Mouse (Mus musculus) hindbrain, embryonic 14.5 days (tissue): ENCODE measurements at regions not wholly inside any gene's neighbourhood (a gene's known extent, or its start where the extent isn't known, plus 50 kb on each side); places are given as distances from the start of the nearest gene placed in this dataset.

Source experiments
- ATAC-seq: fragments of 200-750 bp; cut with Nextera tagmentation; 2 replicates; pipeline ENCODE4 v1.8.0; 2017; ENCODE audit warnings: moderate number of reproducible peaks, mild to moderate bottlenecking, moderate TSS enrichment, moderate library complexity; ENCODE audit not compliant: low FRiP score
- DNase-seq: peaks from one replicate; pipeline ENCODE4 v3.0.0-alpha.2; 2015; ENCODE audit warnings: low spot score
- H3K27ac ChIP-seq: fragments of 300-500 bp; sonication (generic); 2 replicates; pipeline ENCODE4 v1.5.1; 2014; ENCODE audit warnings: mild to moderate bottlenecking, moderate library complexity
- H3K27me3 ChIP-seq: fragments of 300-500 bp; sonication (generic); 2 replicates; pipeline ENCODE4 v1.6.1; 2014; ENCODE audit warnings: mild to moderate bottlenecking, low read length, mixed read lengths; ENCODE audit not compliant: control insufficient read depth, insufficient read depth
- H3K36me3 ChIP-seq: fragments of 300-500 bp; sonication (generic); replicated peaks from 2 replicates; pipeline ENCODE4 v1.6.1; 2014; ENCODE audit not compliant: control insufficient read depth, insufficient read depth
- H3K4me1 ChIP-seq: fragments of 300-500 bp; sonication (generic); replicated peaks from 2 replicates; pipeline ENCODE4 v1.6.1; 2014; ENCODE audit warnings: antibody characterized with exemption, low read length, mixed read lengths; ENCODE audit not compliant: control insufficient read depth, insufficient read depth
- H3K4me2 ChIP-seq: fragments of 300-500 bp; sonication (generic); replicated peaks from 2 replicates; pipeline ENCODE4 v1.6.1; 2014; ENCODE audit warnings: mild to moderate bottlenecking, moderate library complexity
- H3K4me3 ChIP-seq: fragments of 300-500 bp; sonication (generic); replicated peaks from 2 replicates; pipeline ENCODE4 v1.5.1; 2014; ENCODE audit warnings: mild to moderate bottlenecking, low read length
- H3K9ac ChIP-seq: fragments of 300-500 bp; sonication (generic); 2 replicates; pipeline ENCODE4 v1.6.1; 2014
- H3K9me3 ChIP-seq: fragments of 300-500 bp; sonication (generic); 2 replicates; pipeline ENCODE4 v1.6.1; 2016; ENCODE audit warnings: low read length; ENCODE audit not compliant: control insufficient read depth
- WGBS: fragments of 180-500 bp; shearing (Covaris S2); extraction: QIAGEN DNeasy Blood & Tissue Kit; methylation state at CpG from one replicate; pipeline ENCODE4 v1.1.7; 2014; 5-methylcytosine and 5-hydroxymethylcytosine counted together

GRCm38 (mm10) chr11:105510056-105510455 is 53.5 kb upstream of the March10 start:
- Histone ChIP-seq H3K4me3 (no peak overlapping the region), H3K27me3 (no peaks in the 10 kb centered on the region), H3K4me1 (peaks cover 29% of the 10 kb centered on the region), H3K4me2 (no peak overlapping the region), H3K27ac (no peak overlapping the region), H3K9me3 (no peaks in the 10 kb centered on the region), H3K36me3 (no peaks in the 10 kb centered on the region), H3K9ac (no peak overlapping the region)
- WGBS = 78% methylated on average over 7 of the region's 7 CpGs
- DNase-seq (no peak), ATAC-seq (no peak)

GRCm38 (mm10) chr11:105508660-105509038 is 52.1 kb upstream of the March10 start:
- no peak for DNase-seq
- Histone ChIP-seq H3K4me1 (peaks cover 36% of the 10 kb centered on the region), H3K27ac (peak overlapping the region; percentile 81), H3K9ac (no peak overlapping the region), H3K4me2 (peak overlapping the region; percentile 18), H3K36me3 (no peaks in the 10 kb centered on the region), H3K4me3 (no peak overlapping the region), H3K27me3 (no peaks in the 10 kb centered on the region), H3K9me3 (no peaks in the 10 kb centered on the region)
- 35% methylated on average over 7 of the region's 7 CpGs for WGBS
- ATAC-seq = peak; percentile 15

GRCm38 (mm10) chr11:105507972-105508659 is 51.6 kb upstream of the March10 start:
- peaks cover 36% of the 10 kb centered on the region for H3K4me1 ChIP-seq
- H3K36me3 ChIP-seq = no peaks in the 10 kb centered on the region
- ATAC-seq = peak; percentile 89
- H3K9me3 ChIP-seq = no peaks in the 10 kb centered on the region
- peak overlapping the region; percentile 81 for H3K27ac ChIP-seq
- no peaks in the 10 kb centered on the region for H3K27me3 ChIP-seq
- H3K4me3 ChIP-seq = no peak overlapping the region
- peak overlapping the region; percentile 18 for H3K4me2 ChIP-seq
- DNase-seq = peak; percentile 90
- 2% methylated on average over 5 of the region's 6 CpGs for WGBS
- no peak overlapping the region for H3K9ac ChIP-seq

- WGBS = 11% methylated on average over 8 of the region's 8 CpGs
- Histone ChIP-seq H3K36me3 (no peaks in the 10 kb centered on the region), H3K9ac (no peak overlapping the region), H3K9me3 (no peaks in the 10 kb centered on the region), H3K27me3 (no peaks in the 10 kb centered on the region), H3K4me3 (no peak overlapping the region), H3K27ac (peak overlapping the region; percentile 81), H3K4me1 (peaks cover 36% of the 10 kb centered on the region), H3K4me2 (peak overlapping the region; percentile 18)
- ATAC-seq (no peak), DNase-seq (no peak)
These were observed 50.9 kb upstream of the March10 start for GRCm38 (mm10) chr11:105507332-105507971.
